ENCODE assay signal across 8 mouse cellular contexts in genomic region chr8:79030326-79031265, GRCm38 (mm10). TPM values are rescaled to one million over a fixed set of nuclear protein-coding genes. Genes with fewer than 3 reads are reported as not detected.
DNase-seq lines count a peak whose midpoint lies in the region; ATAC-seq lines count a peak whose summit lies in the region.

No protein-coding gene starts in this region.

- H3K4me2 ChIP-seq in intestine, embryonic 14.5 days (ENCODE audit: low read length): peak overlapping the region; percentile 65

- H3K9ac ChIP-seq in intestine, embryonic 14.5 days (ENCODE audit: low read length): peak overlapping the region; percentile 100

- peak overlapping the region; percentile 100 for H3K27ac ChIP-seq in intestine, embryonic 14.5 days (ENCODE audit: low read depth)

- ATAC-seq in intestine, embryonic 14.5 days (replicated peaks; ENCODE audit: low FRiP score, low TSS enrichment, low read depth): peak; percentile 45; the same call in 1 of the 2 replicates

- H3K4me1 ChIP-seq in intestine, embryonic 14.5 days (replicated peaks; ENCODE audit: control insufficient read depth, insufficient read depth, low read length): peaks cover 30% of the 10 kb centered on the region

- H3K36me3 ChIP-seq in intestine, embryonic 14.5 days (ENCODE audit: control insufficient read depth, insufficient read depth, low read length): no peaks in the 10 kb centered on the region

- DNase-seq in adipocyte (ENCODE audit: low spot score): peak; percentile 37
- peak; percentile 58 to 61 for DNase-seq in cerebellum, postnatal 36 days
- peak; percentile 52 for DNase-seq in gastrocnemius, postnatal 10 days
- DNase-seq in intestine, embryonic 14.5 days (ENCODE audit: low spot score): peak; percentile 91
- peak; percentile 59 to 80 for DNase-seq in left cerebral cortex, postnatal 25 days (ENCODE audit: low spot score in 2 of 2)
- peak; percentile 87 for DNase-seq in mesoderm, embryonic 11.5 days (ENCODE audit: low read depth, low spot score)
- DNase-seq in right cerebral cortex, postnatal 4 days: peak; percentile 60
- DNase-seq in c-Kit-positive CD71-positive TER-119-positive erythroid progenitor cells, embryonic 14.5 days (ENCODE audit: low spot score): no peak

- H3K4me3 ChIP-seq in intestine, embryonic 14.5 days (ENCODE audit: low read depth, low read length): peak overlapping the region; percentile 85

- H3K27me3 ChIP-seq in intestine, embryonic 14.5 days (replicated peaks; ENCODE audit: control insufficient read depth, insufficient read depth, low read length): no peaks in the 10 kb centered on the region

- WGBS in intestine, embryonic 14.5 days: under 1% methylated on average over 55 of the region's 62 CpGs

- intact Hi-C loops in left cerebral cortex, postnatal 25 days (cut with DNase I): loop anchor here (1.0 to 5.0 kb wide), 4 partner anchors 48 to 208 kb away; partner anchors contain the start of gene Lsm6

- no peaks in the 10 kb centered on the region for H3K9me3 ChIP-seq in intestine, embryonic 14.5 days (ENCODE audit: control insufficient read depth, low read length)

RNA-seq across cellular contexts. Expression of gene Zfp827, which starts 2.4 kb away (rescaled TPM):
- total RNA-seq in gastrocnemius, postnatal 10 days (2021): 10 to 100 TPM; 10.2 to 14.8 TPM
- 10.6 and 12.4 TPM in 2 replicates for polyA plus RNA-seq in intestine, embryonic 14.5 days (2014; fragmentation: Nextera tagmentation; extraction: Ambion mirVana)
- 10 to 100 TPM; 36.6 to 41.0 TPM for total RNA-seq in left cerebral cortex, postnatal 25 days (2021)
